Mouse (Mus musculus): ENCODE data around the gene Hoxb2.
A peak's percentile ranks its signal among the peaks of the same experiment; 100 is the strongest.

Hoxb2 gene

GRCm38 (mm10) chr11:96337026-96337425 lies 13.3 kb upstream of the Hoxb2 start:
- DNase-seq, result no peak

- no peak for DNase-seq
Measured at GRCm38 (mm10) chr11:96338957-96339855, 11.1 kb upstream of the Hoxb2 start.

- DNase-seq, result no peak
Measured at GRCm38 (mm10) chr11:96340698-96341365, 9.5 kb upstream of the Hoxb2 start.

- DNase-seq, result peak; percentile 59 to 69
Measured at GRCm38 (mm10) chr11:96341701-96342575, 8.4 kb upstream of the Hoxb2 start.

DNA sequence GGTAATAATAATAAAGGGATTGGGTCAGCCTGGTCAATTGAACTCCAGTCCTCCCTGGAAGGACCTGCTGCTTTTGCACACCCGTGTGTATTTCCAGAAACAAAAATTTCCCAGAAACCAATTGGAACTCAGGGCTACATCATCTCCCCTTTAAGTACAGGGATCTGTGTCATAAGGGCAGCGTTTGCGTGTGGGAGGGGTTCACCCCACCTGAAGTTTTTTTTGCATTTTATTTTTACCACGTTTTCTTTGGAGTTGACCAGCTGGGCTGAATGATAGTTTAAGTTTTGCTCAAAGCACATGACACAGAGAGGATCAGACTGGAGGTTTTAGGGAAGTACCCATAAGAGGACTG lies 7.8 kb upstream of the Hoxb2 start:
- no peak for DNase-seq

- peak in 1 of 2 experiments; percentile 6 for DNase-seq
Measured at GRCm38 (mm10) chr11:96343206-96343745, 7.0 kb upstream of the Hoxb2 start.

DNA sequence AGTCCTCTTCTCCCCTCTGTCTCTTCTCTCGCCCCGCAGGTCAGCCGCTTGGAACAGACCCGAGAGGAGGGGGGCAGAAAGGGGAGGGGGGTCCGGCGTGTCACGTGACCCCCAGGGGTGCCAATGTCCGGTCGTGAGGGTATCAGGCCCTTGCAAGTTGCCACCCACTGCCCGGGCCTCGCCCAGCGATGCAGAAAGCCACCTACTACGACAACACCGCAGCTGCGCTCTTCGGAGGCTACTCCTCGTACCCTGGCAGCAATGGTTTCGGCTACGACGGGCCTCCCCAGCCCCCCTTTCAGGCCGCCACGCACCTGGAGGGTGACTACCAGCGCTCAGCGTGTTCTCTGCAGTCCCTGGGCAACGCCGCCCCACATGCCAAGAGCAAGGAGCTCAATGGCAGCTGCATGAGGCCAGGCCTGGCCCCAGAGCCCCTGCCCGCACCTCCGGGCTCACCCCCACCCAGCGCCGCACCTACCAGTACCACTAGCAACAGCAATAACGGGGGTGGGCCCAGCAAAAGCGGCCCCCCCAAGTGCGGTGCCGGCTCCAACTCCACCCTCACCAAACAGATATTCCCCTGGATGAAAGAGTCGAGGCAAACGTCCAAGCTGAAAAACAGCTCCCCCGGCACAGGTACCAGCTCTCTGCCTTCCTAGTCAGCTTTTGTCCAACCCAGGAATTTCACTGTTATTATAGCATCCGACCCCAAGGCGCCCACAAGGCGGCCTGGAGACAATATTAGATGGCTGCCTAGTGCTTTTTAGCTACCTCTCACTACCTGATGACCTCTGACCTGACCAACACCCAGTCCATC lies 6.1 kb upstream of the Hoxb2 start:
- DNase-seq, result no peak

DNA sequence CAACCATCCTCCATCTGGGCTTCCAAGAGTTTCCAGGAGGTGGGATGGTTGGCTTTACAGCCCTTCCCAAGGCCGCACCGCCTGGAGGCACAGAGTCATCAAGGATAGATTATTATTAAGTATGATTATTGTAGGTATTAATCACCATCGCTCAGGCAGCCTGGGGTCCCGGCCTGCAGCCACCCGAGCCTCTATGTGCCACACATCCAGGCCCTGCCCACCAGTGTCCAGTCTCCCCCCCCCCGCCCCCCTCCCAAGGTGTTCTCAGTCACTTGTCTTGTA lies 5.5 kb upstream of the Hoxb2 start:
- DNase-seq, result no peak

GRCm38 (mm10) chr11:96345220-96345892 lies 5.0 kb upstream of the Hoxb2 start:
- no peak for DNase-seq

GRCm38 (mm10) chr11:96345893-96346806 lies 4.2 kb upstream of the Hoxb2 start:
- peak; percentile 66 to 71 for DNase-seq

GRCm38 (mm10) chr11:96346916-96347520 lies 3.3 kb upstream of the Hoxb2 start:
- peak in 1 of 2 experiments; percentile 57 for DNase-seq

DNA sequence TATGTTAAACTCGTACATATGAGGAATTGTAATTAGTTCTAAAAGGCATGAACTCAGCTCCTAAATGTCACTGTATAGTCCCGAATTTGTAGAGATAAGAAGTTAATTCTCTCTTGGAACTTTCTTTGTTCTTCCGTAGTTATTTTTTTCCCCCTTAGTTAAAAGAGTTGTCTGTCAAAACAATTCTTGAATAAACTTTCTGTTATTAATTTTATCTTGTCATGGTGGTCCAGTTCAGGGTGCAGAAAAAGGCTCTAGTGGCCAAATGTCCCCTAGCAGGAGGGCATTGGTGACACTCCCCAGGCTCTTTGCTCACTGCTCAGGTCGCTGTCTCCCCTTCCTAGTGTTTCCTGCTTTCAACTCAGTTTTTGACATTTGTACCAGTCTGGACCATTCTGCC lies 2.6 kb upstream of the Hoxb2 start:
- DNase-seq, result no peak

GRCm38 (mm10) chr11:96348141-96348928 lies 2.0 kb upstream of the Hoxb2 start:
- peak; percentile 78 to 81 for DNase-seq

DNA sequence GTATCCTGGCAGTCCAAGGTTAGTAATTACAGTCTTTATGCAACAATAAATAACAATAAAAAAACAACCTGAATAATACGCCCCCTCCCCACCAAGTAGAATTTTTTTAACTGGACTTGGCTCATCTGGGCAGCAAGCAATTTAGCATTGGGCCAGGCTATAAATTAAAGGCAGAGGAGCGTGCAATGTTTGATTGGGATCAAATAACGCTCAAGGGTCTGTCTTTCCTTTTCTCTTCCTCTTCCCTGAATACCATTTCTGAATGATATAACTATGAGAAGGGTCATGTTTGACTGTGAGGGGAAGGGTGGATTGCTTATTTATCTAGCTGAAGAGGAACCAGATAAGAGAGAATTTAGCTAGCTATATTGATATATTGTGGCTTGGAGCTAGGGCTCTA lies 1.3 kb upstream of the Hoxb2 start:
- no peak for DNase-seq

DNA sequence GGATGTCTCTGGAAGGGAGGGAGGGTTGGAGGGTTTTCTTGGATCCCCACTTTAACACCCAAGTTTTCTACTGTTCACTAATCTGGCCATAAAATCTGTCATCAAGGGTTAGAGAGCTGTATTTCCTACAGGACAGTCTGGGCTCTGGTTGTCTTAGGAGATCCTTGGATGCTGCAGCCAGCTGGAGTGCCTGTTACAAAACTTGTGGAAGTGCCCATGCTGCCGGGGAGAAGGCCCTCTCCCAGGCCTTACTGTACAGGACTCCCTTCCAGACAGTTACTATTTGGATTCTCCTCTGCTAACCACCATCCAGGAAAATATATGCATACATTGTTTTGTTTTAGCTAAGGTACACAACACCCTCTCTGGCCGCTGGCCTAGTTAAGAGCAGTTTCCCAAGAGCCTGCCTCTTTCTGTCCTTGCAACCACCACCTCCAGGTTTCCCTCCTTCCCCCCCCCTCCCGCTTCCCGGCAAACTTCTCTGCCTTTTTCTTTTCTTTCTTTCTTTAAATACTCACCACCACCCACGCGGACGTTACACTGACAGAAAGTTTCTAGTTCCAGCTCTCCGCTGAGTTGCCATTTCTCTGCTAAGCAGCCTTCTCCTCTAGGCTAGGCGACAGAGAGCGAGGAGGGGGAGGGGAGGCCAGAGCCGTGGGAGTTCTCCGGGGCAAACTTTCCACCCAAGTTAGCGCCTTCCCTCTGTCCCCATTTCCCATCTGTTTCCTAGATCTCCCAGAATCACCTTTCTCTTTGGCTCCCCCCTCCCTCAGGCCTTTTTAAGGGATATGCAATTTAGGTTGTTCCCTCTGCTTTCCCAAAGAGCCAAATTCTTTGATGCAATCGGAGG lies 609 bp upstream of the Hoxb2 start:
- DNase-seq, result peak in 1 of 2 experiments; percentile 67

DNA sequence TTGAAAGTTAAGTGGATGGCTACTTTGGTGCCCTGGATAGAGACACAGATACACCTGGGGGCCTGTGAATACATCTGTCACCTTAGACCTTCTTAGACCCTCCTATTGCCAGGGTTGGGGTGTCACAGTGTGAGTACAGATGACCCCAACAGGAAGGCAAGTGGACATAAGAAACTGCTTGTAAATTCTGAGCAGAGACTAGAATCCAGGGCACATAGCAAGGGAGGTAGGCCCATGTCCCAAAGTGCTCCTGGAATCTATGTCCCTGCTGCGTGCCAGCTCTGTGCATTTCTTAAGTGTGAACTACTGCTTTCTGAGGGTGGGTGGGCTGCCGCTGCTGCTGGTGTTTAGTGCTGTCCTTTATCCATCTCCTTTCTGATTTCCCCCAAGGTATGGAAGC lies 466 bp downstream of the Hoxb2 start:
- no peak for DNase-seq

DNA sequence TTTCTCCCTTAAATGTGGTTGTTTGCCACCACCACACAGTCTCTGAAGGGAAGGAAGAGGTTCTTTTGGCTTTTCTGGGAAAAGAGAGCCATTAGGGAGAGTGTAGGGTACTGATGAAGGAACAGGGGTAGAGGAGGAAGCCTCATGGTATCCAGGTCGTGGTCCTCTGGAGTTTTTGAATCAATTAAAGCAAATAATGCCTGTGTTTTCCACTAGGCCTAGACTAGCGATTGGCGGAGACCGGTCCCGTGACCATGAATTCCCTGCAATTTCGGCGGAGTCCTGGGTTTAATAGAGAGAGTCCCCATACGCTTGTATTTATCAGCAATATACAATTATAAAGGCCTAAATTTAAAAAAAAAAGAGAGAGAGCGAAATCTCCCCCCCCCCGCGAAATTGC lies 987 bp downstream of the Hoxb2 start:
- peak in 1 of 2 experiments; percentile 58 for DNase-seq

DNA sequence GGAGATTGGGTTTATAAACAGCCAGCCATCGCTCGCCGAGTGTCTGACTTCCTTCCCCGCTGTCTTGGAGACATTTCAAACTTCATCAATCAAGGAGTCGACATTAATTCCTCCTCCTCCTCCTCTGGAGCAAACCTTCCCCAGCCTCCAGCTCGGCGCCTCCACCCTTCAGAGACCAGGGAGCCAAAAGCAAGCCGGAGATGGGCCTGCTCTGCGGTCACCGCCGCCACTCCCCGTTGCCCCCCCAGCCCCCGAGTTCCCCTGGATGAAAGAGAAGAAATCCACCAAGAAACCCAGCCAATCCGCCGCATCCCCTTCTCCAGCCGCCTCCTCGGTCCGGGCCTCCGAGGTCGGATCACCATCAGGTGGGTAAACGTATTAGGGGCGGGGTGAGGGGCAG lies 1.5 kb downstream of the Hoxb2 start:
- peak; percentile 68 to 83 for DNase-seq
